Mouse (Mus musculus) spleen, postnatal 14 days (tissue): ENCODE data around the gene Usp44.
"Not testable (repeated sequence)": the region's sequence is repeated elsewhere in the genome, so short reads cannot be mapped to it uniquely, and the experiment has no call there.

Experiments used
- DNase-seq, 2 experiments: peaks; one replicate each; pipeline ENCODE4 v3.0.0; 2021 to 2022; ENCODE audit warnings: low spot score in 2 of 2

The Usp44 gene

GRCm38 (mm10) chr10:93830931-93831729, at the start of gene Usp44:
TSS of gene Usp44 (plus strand) at chr10:93831555.
- no peak for DNase-seq

GRCm38 (mm10) chr10:93783216-93784013, 47.9 kb upstream of the Usp44 start:
- no peak for DNase-seq

GRCm38 (mm10) chr10:93799711-93800362, 31.5 kb upstream of the Usp44 start:
- no peak for DNase-seq

GRCm38 (mm10) chr10:93800363-93800722, 31.0 kb upstream of the Usp44 start:
- DNase-seq: no peak

DNA sequence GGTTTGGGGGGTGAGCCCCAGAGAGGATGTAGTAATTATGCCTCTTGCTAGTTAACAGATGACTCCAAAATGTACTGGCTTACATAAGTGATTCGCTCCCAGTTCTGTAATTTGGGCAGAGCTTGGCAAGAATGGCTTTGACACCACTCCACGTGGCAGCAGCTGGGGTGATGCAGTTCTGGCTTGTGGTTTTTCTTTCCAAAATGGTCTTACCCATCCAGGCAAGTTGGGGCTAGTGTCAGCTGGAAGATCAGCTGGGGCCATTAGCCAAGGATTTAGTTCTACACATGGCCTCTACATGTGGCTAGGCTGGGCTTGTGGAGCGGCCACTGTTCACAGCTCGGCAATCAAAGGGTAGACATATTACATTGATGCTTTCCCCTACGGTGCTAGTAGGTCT, 30.5 kb upstream of the Usp44 start:
- no peak for DNase-seq

DNA sequence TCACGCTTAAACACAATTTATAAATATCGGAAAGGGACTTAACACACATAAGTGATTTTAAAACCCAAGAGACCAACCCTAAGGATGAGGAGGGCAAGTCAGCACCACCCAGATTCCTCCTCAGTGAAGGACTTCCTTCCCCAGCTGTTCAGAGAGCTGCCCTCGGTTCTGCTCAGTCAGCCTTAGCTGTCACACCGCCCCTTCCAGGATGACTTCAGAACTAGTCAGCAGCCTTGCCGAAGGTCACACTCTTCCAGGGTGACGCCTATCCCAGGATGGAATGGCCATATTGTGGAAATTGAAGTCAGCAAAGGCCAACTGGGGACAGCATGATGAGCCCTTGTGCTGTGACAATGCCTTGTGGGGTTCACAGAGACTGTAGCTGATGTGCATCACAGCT, 28.2 kb upstream of the Usp44 start:
- DNase-seq: no peak

GRCm38 (mm10) chr10:93809438-93809837, 21.9 kb upstream of the Usp44 start:
- not testable (repeated sequence) for DNase-seq

GRCm38 (mm10) chr10:93810590-93811185, 20.7 kb upstream of the Usp44 start:
- no peak for DNase-seq

GRCm38 (mm10) chr10:93812098-93812497, 19.3 kb upstream of the Usp44 start:
- no peak for DNase-seq

GRCm38 (mm10) chr10:93812774-93813415, 18.5 kb upstream of the Usp44 start:
- DNase-seq: peak in 1 of 2 experiments; percentile 41

- no peak for DNase-seq
Measured at GRCm38 (mm10) chr10:93813755-93814154, 17.6 kb upstream of the Usp44 start.

- peak in 1 of 2 experiments; percentile 62 for DNase-seq
Measured at GRCm38 (mm10) chr10:93818661-93819060, 12.7 kb upstream of the Usp44 start.

DNA sequence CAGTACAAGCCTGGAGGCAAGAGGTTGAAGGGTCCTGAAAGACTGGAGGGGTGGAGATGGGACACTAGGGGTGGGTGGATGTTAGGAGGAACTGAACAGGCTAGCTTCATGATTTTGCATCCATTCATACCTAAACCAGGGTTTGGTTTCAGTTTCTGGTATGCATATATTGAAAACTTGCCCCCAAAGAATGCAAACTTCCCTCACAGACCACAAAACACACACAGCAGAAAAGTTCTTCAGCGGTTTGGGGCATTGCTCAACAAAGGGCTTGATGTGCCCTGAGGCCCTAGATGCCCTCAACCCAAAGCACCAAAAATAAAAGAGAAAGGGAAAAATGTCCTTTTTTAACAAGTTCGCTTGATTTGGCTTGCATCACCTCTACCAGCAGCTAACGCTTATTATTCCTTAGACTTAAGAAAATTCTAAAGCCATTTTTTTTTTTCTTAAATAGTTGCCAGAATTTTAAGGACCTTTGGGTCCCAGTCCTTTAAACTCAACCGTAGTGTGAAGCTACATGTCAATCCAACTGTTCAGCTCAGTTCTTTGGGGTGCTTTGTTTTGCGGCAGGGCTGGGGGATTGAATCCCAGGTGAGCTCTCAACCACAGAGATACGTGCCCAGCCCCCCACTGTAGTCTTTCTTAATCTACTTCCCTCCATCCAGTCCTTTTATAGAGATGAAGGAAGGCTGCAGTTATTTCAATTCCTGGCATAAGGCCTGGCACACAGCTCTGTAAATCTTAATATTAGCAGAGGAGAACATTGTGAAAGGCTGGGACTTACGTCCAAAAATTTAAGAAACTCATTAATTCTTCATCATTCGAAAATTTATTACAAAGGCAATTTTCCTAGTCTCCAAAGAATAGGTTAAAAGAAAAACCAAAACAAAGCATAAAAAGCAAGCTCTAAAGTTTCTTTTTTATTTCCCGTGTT, 1.2 kb upstream of the Usp44 start:
- no peak for DNase-seq

DNA sequence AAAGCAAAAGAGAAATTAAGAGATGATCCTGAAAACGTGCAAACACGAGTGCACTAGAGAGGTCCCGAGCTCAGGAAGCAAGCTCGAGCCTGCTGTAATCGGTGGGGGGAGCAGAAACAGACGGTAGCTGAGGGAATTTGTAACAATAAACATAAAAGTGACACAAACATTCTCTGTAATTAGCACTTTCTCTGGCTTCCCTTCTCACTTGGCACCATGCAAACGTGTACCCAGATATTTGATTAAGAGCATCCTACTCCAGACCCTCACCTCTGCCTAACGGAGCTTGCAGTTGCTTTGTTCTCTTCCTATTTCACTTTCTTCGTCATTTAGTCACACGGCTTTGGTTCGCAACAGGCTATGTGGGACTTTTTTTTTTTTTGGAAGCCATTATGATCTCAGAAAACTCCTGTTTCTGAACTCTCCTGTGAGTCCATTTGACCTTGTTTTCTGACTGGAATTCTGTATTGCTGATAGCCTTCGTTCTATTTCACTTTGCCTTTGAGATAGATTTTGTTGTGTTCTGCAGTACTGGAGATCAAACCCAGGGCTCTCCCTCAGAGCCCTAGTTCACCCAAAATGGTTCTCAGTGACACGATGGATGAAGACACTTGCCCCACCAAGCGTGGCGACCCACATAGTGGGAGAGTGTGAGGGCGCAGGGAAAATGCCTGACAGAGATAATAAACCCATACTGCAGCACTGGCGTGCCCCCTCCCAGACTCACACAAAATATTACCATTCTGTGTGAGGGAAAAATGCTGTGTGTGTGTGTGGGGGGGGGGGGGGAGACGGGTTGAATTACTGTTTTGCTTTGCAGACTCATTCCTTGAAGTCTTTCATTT, 597 bp downstream of the Usp44 start:
- no peak for DNase-seq

DNA sequence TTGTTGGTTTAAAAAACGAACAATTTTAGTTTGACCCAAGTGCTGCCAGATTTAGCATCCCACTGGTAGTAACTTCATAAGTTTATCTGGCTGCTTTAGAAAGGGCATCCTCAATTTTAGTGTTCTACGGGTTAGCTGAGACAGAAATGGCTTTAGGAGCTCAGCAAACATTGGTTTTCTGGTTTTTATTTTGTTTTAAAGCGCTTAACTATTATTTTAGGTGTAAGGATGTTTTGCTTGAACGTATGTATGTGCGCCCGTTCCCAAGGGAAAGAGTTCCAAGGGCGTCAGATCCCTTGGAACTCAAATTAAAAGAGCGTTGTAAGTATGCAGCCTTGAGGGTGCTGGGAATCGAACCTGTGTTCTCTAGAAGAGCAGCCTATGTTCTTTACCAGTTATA, 1.5 kb downstream of the Usp44 start:
- DNase-seq: no peak

DNA sequence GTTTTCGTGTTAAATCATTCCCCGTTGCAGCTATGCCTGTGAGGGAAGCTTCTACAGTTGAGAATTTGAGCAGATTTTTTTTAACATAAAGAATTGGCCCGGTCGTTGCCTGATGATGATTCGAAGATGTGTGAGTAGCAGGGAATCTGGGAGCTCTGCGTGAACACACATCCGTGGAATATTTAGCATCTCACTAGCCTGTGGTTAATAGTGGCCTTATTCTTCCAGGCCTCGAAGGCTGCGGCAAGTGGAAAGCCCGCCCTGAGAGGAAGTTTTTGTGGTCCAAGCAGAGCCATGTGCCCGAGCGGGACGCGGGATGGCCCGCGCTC, 2.0 kb downstream of the Usp44 start:
- no peak for DNase-seq

GRCm38 (mm10) chr10:93833699-93834393, 2.5 kb downstream of the Usp44 start:
- DNase-seq: peak; percentile 56 to 69

GRCm38 (mm10) chr10:93834394-93834745, 3.0 kb downstream of the Usp44 start:
- no peak for DNase-seq

GRCm38 (mm10) chr10:93835115-93835514, 3.8 kb downstream of the Usp44 start:
- DNase-seq: not testable (repeated sequence)
